Mouse (Mus musculus) neural tube, embryonic 14.5 days (tissue): Measurements from ENCODE around the gene Faiml. TPM values are rescaled to one million over a fixed set of nuclear protein-coding genes. Genes with fewer than 3 reads are reported as not detected.
A peak's percentile ranks its signal among the peaks of the same experiment; 100 is the strongest.

ENCODE experiments used
- ATAC-seq: fragments of 200-750 bp; cut with Nextera tagmentation; 2 replicates; pipeline ENCODE4 v1.8.0; 2017; ENCODE audit warnings: low read depth, mild to moderate bottlenecking, moderate TSS enrichment, moderate library complexity
- H3K27ac ChIP-seq: fragments of 300-500 bp; sonication (generic); 2 replicates; pipeline ENCODE4 v1.5.1; 2014; ENCODE audit warnings: low read depth, mild to moderate bottlenecking, control low read depth, low read length, moderate library complexity, mixed read lengths
- H3K27me3 ChIP-seq: fragments of 300-500 bp; sonication (generic); 2 replicates; pipeline ENCODE4 v1.6.1; 2014; ENCODE audit warnings: low read length; ENCODE audit not compliant: control insufficient read depth, insufficient read depth
- H3K36me3 ChIP-seq: fragments of 300-500 bp; sonication (generic); 2 replicates; pipeline ENCODE4 v1.6.1; 2014; ENCODE audit warnings: low read length, mixed read lengths; ENCODE audit not compliant: control insufficient read depth, insufficient read depth
- H3K4me1 ChIP-seq: fragments of 300-500 bp; sonication (generic); 2 replicates; pipeline ENCODE4 v1.6.1; 2014; ENCODE audit warnings: low read length; ENCODE audit not compliant: control insufficient read depth, insufficient read depth
- H3K4me2 ChIP-seq: fragments of 300-500 bp; sonication (generic); 2 replicates; pipeline ENCODE4 v1.6.1; 2014; ENCODE audit warnings: mild to moderate bottlenecking, low read depth, low read length, control low read depth
- H3K4me3 ChIP-seq: fragments of 300-500 bp; sonication (generic); 2 replicates; pipeline ENCODE4 v1.5.1; 2014; ENCODE audit warnings: low read depth, low read length, control low read depth, mixed read lengths
- H3K9ac ChIP-seq: fragments of 300-500 bp; sonication (generic); replicated peaks from 2 replicates; pipeline ENCODE4 v1.6.1; 2014; ENCODE audit warnings: low read depth, mild to moderate bottlenecking, control low read depth, low read length, mixed read lengths
- H3K9me3 ChIP-seq: fragments of 300-500 bp; sonication (generic); 2 replicates; pipeline ENCODE4 v1.6.1; 2016; ENCODE audit warnings: low read length; ENCODE audit not compliant: control insufficient read depth
- WGBS: fragments of 180-500 bp; shearing (Covaris S2); extraction: QIAGEN DNeasy Blood & Tissue Kit; methylation state at CpG from one replicate; pipeline ENCODE4 v1.1.7; 2014; 5-methylcytosine and 5-hydroxymethylcytosine counted together
- polyA plus RNA-seq: library from polyadenylated mRNA; unstranded; fragments of >200 nt; fragmentation: Nextera tagmentation; extraction: Ambion mirVana; gene quantifications from 2 replicates; pipeline ENCODE4 v1.2.1, GENCODE M21; 2014

Faiml gene
- polyA plus RNA-seq: not detected in 2 replicates

DNA sequence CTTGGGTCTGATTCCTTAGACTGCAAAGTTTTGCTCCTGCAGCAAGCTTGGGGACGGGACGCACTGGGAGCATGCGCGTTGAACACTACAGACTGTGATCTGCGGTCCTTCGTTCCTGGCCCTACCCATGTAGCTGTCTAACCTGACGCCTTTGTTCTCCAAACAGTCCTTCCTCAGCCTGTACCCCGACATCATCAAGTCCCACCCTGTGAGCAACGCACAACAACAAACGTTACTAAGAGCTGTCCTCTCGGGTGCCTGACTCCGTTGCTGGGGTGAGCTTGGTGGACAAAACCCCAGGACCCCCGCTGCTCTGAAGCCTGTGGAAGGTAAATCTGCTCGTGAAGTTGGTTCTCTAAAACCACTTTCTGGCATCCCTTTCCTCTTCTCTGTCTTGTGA lies at the start of gene Faiml:
Gene Faiml (minus strand): TSS at position 101 of the 400 bp plus-strand sequence.
- no peak within 1 kb of the TSS for H3K4me2 ChIP-seq

GRCm38 (mm10) chr9:99258891-99259290 lies 21.9 kb upstream of the Faiml start:
- Histone ChIP-seq H3K9me3 (no peaks in the 10 kb centered on the region), H3K4me1 (no peaks in the 10 kb centered on the region), H3K27me3 (no peaks in the 10 kb centered on the region), H3K36me3 (peaks cover 27% of the 10 kb centered on the region), H3K4me3 (no peak overlapping the region), H3K9ac (no peak overlapping the region), H3K4me2 (no peak overlapping the region), H3K27ac (no peak overlapping the region)
- WGBS: 62% methylated on average over 5 of the region's 5 CpGs
- no peak for ATAC-seq

More for the DNA sequence above, at the start of gene Faiml:
- Histone ChIP-seq H3K9ac (no peak within 1 kb of the TSS), H3K27me3 (no peaks in the 10 kb centered on the region), H3K4me1 (no peaks in the 10 kb centered on the region), H3K27ac (no peak within 1 kb of the TSS), H3K36me3 (no peaks in the 10 kb centered on the region), H3K9me3 (no peaks in the 10 kb centered on the region), H3K4me3 (no peak within 1 kb of the TSS)
- ATAC-seq: no peak
- 88% methylated on average over 14 of the region's 14 CpGs for WGBS

DNA sequence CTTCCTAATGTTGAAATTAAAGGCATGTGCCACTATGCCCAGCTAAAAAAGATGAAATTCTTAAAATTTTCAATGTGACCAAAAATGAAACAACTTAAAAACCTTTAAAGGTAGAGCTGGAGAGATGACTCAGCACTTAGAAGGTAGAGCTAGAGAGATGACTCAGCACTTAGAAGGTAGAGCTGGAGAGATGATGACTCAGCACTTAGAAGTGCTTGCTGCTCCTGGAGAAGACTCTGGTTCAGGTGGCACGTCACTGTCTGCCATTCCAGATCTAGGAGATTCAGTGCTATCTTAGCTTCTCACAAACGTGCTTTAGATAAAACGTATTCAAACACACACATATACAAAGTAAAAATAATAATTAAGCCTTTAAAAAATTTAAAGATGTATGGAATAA lies 19.8 kb upstream of the Faiml start:
- no peak overlapping the region for H3K27ac ChIP-seq
- no peaks in the 10 kb centered on the region for H3K4me1 ChIP-seq
- H3K4me3 ChIP-seq: no peak overlapping the region
- H3K36me3 ChIP-seq: peaks cover 17% of the 10 kb centered on the region
- ATAC-seq: no peak
- 92% methylated on average over 3 of the region's 3 CpGs for WGBS
- no peak overlapping the region for H3K4me2 ChIP-seq
- no peak overlapping the region for H3K9ac ChIP-seq
- H3K27me3 ChIP-seq: no peaks in the 10 kb centered on the region
- H3K9me3 ChIP-seq: no peaks in the 10 kb centered on the region

DNA sequence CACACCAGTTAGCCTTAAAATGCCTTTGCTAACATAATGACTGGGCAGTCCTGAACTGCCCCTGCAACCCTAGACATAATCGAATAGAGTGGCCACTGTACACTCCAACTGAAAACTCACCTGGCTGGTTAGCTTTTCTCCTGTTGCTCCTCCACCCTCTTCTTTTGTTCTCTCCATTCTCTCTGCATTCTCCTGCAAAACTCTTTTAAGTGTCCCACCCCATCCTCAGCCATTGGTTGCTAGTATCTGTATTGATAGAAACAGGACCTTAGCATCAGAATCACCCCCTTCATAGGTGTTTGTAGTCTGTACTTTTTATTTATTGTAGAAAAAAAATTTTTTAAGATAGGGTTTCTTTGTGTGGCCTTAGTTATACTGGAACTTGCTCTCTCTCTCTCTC lies 19.2 kb upstream of the Faiml start:
- Histone ChIP-seq H3K27ac (no peak overlapping the region), H3K9ac (no peak overlapping the region), H3K36me3 (peaks cover 17% of the 10 kb centered on the region), H3K4me3 (no peak overlapping the region), H3K9me3 (no peaks in the 10 kb centered on the region), H3K4me1 (no peaks in the 10 kb centered on the region), H3K4me2 (no peak overlapping the region), H3K27me3 (no peaks in the 10 kb centered on the region)
- no peak for ATAC-seq
- 90% methylated on average over 1 of the region's 1 CpGs for WGBS

DNA sequence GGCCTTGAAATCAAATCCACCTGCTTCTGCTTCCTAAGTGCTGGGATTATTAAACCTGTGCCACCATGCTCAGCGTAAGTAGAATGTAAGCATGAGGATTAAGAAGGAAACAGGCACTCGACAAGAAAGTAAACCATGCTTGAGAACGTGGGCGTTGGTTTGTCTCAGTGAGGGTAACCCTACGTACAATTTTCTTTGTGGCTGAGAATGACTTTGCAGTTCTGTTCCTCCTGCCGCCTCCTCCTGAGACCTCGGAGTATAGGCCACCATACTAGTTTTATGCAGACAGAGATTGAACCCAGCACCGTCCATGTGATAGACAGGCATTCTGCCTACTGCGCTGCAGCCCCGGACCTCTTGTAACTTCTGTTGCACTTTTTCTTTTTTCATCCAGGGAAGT lies 16.8 kb upstream of the Faiml start:
- Histone ChIP-seq H3K9ac (no peak overlapping the region), H3K27ac (no peak overlapping the region), H3K4me3 (no peak overlapping the region), H3K36me3 (peaks cover 17% of the 10 kb centered on the region), H3K27me3 (no peaks in the 10 kb centered on the region), H3K4me1 (no peaks in the 10 kb centered on the region), H3K9me3 (no peaks in the 10 kb centered on the region), H3K4me2 (no peak overlapping the region)
- no peak for ATAC-seq
- WGBS: 94% methylated on average over 10 of the region's 10 CpGs

DNA sequence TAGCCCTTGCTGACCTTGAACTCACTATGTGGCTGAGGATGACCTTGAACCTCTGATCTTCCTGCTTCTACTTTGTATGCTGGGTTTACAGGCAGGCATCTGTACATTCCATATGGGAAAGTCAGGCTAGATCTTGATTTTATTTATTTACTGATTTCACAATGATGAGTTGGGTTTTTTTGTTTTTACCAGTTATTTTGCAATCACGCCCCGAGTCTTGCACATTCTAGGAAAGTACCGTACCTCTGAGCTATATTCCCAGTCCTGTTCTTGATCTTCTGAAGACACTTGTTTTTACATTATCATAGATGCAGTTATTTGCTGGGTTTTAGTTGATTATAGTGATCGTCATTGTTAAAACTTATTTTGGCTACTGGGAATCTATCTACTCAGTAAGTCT lies 11.9 kb upstream of the Faiml start:
- Histone ChIP-seq H3K4me2 (no peak overlapping the region), H3K9ac (no peak overlapping the region), H3K4me3 (no peak overlapping the region), H3K9me3 (no peaks in the 10 kb centered on the region), H3K4me1 (no peaks in the 10 kb centered on the region), H3K36me3 (0 out of 2 replicates have a peak, but pooled peaks cover 2% of the 10 kb centered on the region), H3K27me3 (no peaks in the 10 kb centered on the region), H3K27ac (no peak overlapping the region)
- 97% methylated on average over 4 of the region's 4 CpGs for WGBS
- ATAC-seq: no peak

GRCm38 (mm10) chr9:99248304-99248703 lies 11.3 kb upstream of the Faiml start:
- Histone ChIP-seq H3K27ac (no peak overlapping the region), H3K9ac (no peak overlapping the region), H3K9me3 (no peaks in the 10 kb centered on the region), H3K27me3 (no peaks in the 10 kb centered on the region), H3K4me1 (no peaks in the 10 kb centered on the region), H3K36me3 (no peaks in the 10 kb centered on the region), H3K4me3 (no peak overlapping the region), H3K4me2 (no peak overlapping the region)
- no peak for ATAC-seq
- 60% methylated on average over 8 of the region's 8 CpGs for WGBS

- peak; percentile 45 for ATAC-seq
- Histone ChIP-seq H3K27me3 (no peaks in the 10 kb centered on the region), H3K4me2 (peak overlapping the region; percentile 62), H3K36me3 (no peaks in the 10 kb centered on the region), H3K9me3 (no peaks in the 10 kb centered on the region), H3K9ac (peak overlapping the region; percentile 82), H3K4me3 (peak overlapping the region; percentile 82), H3K27ac (peak overlapping the region; percentile 74), H3K4me1 (0 out of 2 replicates have a peak, but pooled peaks cover 5% of the 10 kb centered on the region)
- WGBS: 1% methylated on average over 10 of the region's 10 CpGs
These were observed 6.9 kb upstream of the Faiml start for GRCm38 (mm10) chr9:99243895-99244293.

DNA sequence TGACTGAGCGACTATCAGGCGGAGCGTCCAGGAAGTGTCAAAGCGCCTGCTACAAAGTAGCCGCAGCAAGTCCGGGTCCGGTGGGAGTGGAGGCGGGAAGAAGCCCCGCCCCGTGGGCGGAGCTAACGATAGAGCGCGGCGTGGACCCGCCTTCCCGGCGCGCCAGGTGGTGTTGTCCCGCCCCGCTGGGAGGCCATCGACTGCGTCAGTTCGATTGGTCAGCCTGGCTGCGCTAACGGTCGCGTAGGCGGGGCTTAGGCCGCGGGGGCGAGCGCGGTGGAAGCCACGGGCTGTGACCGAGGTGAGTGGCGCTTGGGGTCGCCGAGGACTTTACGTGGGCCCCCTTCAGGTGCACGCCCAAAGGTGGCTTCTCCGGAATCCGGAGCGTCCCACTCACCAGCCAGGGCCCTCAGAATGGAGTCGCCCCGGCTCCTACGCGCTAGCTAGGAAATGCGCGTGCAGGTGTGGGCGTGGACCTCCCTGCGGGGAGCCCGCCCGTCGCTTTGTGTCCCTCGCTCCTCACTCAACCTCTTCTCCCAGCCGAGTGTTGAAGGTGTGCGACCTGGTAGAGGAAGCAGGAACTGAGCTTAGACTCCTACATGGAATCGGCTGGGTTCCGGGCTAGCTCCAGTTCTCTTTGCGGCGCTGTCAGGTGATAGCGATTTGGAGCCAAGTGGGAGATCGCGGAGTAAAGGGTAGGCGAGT lies 6.3 kb upstream of the Faiml start, which contains the start of gene Cep70:
Gene Cep70 (plus strand): TSS at position 178 of the 705 bp plus-strand sequence.
- Histone ChIP-seq H3K4me3 (peak within 1 kb of the TSS; percentile 82), H3K36me3 (no peaks in the 10 kb centered on the region), H3K27ac (peak within 1 kb of the TSS; percentile 74), H3K4me2 (peak within 1 kb of the TSS; percentile 62), H3K27me3 (no peaks in the 10 kb centered on the region), H3K9me3 (no peaks in the 10 kb centered on the region), H3K9ac (peak within 1 kb of the TSS; percentile 82), H3K4me1 (0 out of 2 replicates have a peak, but pooled peaks cover 5% of the 10 kb centered on the region)
- peak; percentile 95 for ATAC-seq
- WGBS: under 1% methylated on average over 66 of the region's 66 CpGs
